Mouse (Mus musculus) heart, postnatal 0 days (tissue): ENCODE results near the gene Amph.
"Not testable (repeated sequence)": the region's sequence is repeated elsewhere in the genome, so short reads cannot be mapped to it uniquely, and the experiment has no call there.

Experiments used
- CTCF ChIP-seq: IDR thresholded peaks from 2 replicates; pipeline ENCODE4 v1.5.1; 2016; ENCODE audit warnings: antibody characterized with exemption, control low read depth, low read depth
- EP300 ChIP-seq: IDR thresholded peaks from 2 replicates; pipeline ENCODE4 v1.6.1; 2016; ENCODE audit warnings: antibody characterized with exemption, low read depth

DNA sequence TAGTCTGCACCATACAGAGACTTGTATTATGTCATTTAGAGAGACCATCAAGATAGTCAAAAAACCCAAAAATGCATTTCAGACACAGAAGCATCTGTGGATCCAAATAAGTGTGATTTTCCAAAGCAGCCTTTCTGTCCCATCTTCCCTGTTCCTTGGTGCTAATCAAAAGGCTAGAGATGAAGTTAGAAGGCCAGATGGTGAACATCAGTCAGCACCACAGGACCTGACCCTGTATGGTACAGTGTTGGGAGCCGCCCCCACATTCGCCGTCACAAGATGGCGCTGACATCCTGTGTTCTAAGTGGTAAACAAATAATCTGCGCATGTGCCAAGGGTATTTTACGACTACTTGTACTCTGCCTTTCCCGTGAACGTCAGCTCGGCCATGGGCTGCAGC lies 166.8 kb downstream of the Amph start:
- TF ChIP-seq CTCF, EP300: not testable (repeated sequence)
